Mouse (Mus musculus): ENCODE results near the gene Fgfr2. TPM values are rescaled to one million over a fixed set of nuclear protein-coding genes. Genes with fewer than 3 reads are reported as not detected.
A peak's percentile ranks its signal among the peaks of the same experiment; 100 is the strongest.

Fgfr2 gene
- polyA plus RNA-seq, 1 experiment from 2014 or later: not detected

- Histone ChIP-seq H3K4me3 (ENCODE audit: inconsistent target) (no peak overlapping the region), H3K79me2 (ENCODE audit: inconsistent target) (no peaks in the 10 kb centered on the region), H3K36me3 (ENCODE audit: inconsistent target) (no peaks in the 10 kb centered on the region), H3K27ac (no peak overlapping the region)
- 100% methylated on average over 1 of the region's 1 CpGs for WGBS (ENCODE audit: missing documents)
Observed at GRCm38 (mm10) chr7:132328648-132329047, 794.5 kb downstream of the Fgfr2 start.

GRCm38 (mm10) chr7:132325549-132326331 lies 797.4 kb downstream of the Fgfr2 start:
- Histone ChIP-seq H3K27ac (no peak overlapping the region), H3K79me2 (ENCODE audit: inconsistent target) (no peaks in the 10 kb centered on the region), H3K36me3 (ENCODE audit: inconsistent target) (no peaks in the 10 kb centered on the region), H3K4me3 (ENCODE audit: inconsistent target) (no peak overlapping the region)
- 33% methylated on average over 5 of the region's 5 CpGs for WGBS (ENCODE audit: missing documents)

GRCm38 (mm10) chr7:132323430-132323829 lies 799.7 kb downstream of the Fgfr2 start:
- Histone ChIP-seq H3K79me2 (ENCODE audit: inconsistent target) (no peaks in the 10 kb centered on the region), H3K36me3 (ENCODE audit: inconsistent target) (no peaks in the 10 kb centered on the region), H3K27ac (no peak overlapping the region), H3K4me3 (ENCODE audit: inconsistent target) (no peak overlapping the region)
- 24% methylated on average over 5 of the region's 5 CpGs for WGBS (ENCODE audit: missing documents)

GRCm38 (mm10) chr7:132321392-132321958 lies 801.7 kb downstream of the Fgfr2 start:
- no peak overlapping the region for H3K27ac ChIP-seq
- H3K79me2 ChIP-seq (ENCODE audit: inconsistent target): no peaks in the 10 kb centered on the region
- no peaks in the 10 kb centered on the region for H3K36me3 ChIP-seq (ENCODE audit: inconsistent target)
- WGBS (ENCODE audit: missing documents): 93% methylated on average over 2 of the region's 2 CpGs
- no peak overlapping the region for H3K4me3 ChIP-seq (ENCODE audit: inconsistent target)

- Histone ChIP-seq H3K4me3 (ENCODE audit: inconsistent target) (peak within 1 kb of the TSS; percentile 36), H3K79me2 (ENCODE audit: inconsistent target) (no peaks in the 10 kb centered on the region), H3K27ac (no peak within 1 kb of the TSS), H3K36me3 (ENCODE audit: inconsistent target) (no peaks in the 10 kb centered on the region)
- WGBS (ENCODE audit: missing documents): 1% methylated on average over 34 of the region's 34 CpGs
Observed at GRCm38 (mm10) chr7:132317036-132317541, 806.1 kb downstream of the Fgfr2 start, which contains the start of gene Chst15. Gene Chst15, minus strand, starts transcription at chr7:132317228.

GRCm38 (mm10) chr7:132316101-132317035 lies 806.8 kb downstream of the Fgfr2 start:
- no peaks in the 10 kb centered on the region for H3K36me3 ChIP-seq (ENCODE audit: inconsistent target)
- no peaks in the 10 kb centered on the region for H3K79me2 ChIP-seq (ENCODE audit: inconsistent target)
- no peak overlapping the region for H3K27ac ChIP-seq
- H3K4me3 ChIP-seq (ENCODE audit: inconsistent target): peak overlapping the region; percentile 36; the same call in 1 of the 2 replicates
- under 1% methylated on average over 76 of the region's 79 CpGs for WGBS (ENCODE audit: missing documents)

- Histone ChIP-seq H3K27ac (no peak overlapping the region), H3K4me3 (ENCODE audit: inconsistent target) (peak overlapping the region; percentile 18; the same call in 1 of the 2 replicates), H3K79me2 (ENCODE audit: inconsistent target) (no peaks in the 10 kb centered on the region), H3K36me3 (ENCODE audit: inconsistent target) (no peaks in the 10 kb centered on the region)
- 5% methylated on average over 51 of the region's 51 CpGs for WGBS (ENCODE audit: missing documents)
Observed at GRCm38 (mm10) chr7:132315149-132316091, 807.7 kb downstream of the Fgfr2 start.

- H3K4me3 ChIP-seq (ENCODE audit: inconsistent target): no peak overlapping the region
- WGBS (ENCODE audit: missing documents): 35% methylated on average over 8 of the region's 8 CpGs
- no peak overlapping the region for H3K27ac ChIP-seq
- H3K36me3 ChIP-seq (ENCODE audit: inconsistent target): no peaks in the 10 kb centered on the region
- no peaks in the 10 kb centered on the region for H3K79me2 ChIP-seq (ENCODE audit: inconsistent target)
Observed at GRCm38 (mm10) chr7:132312396-132312795, 810.8 kb downstream of the Fgfr2 start.

GRCm38 (mm10) chr7:132308537-132309191 lies 814.5 kb downstream of the Fgfr2 start:
- no peaks in the 10 kb centered on the region for H3K79me2 ChIP-seq (ENCODE audit: inconsistent target)
- no peaks in the 10 kb centered on the region for H3K36me3 ChIP-seq (ENCODE audit: inconsistent target)
- WGBS (ENCODE audit: missing documents): 92% methylated on average over 5 of the region's 5 CpGs
- H3K4me3 ChIP-seq (ENCODE audit: inconsistent target): no peak overlapping the region
- no peak overlapping the region for H3K27ac ChIP-seq

- Histone ChIP-seq H3K36me3 (ENCODE audit: inconsistent target) (no peaks in the 10 kb centered on the region), H3K27ac (no peak overlapping the region), H3K79me2 (ENCODE audit: inconsistent target) (no peaks in the 10 kb centered on the region), H3K4me3 (ENCODE audit: inconsistent target) (no peak overlapping the region)
- WGBS (ENCODE audit: missing documents): 50% methylated on average over 6 of the region's 6 CpGs
Observed at GRCm38 (mm10) chr7:132307722-132308271, 815.4 kb downstream of the Fgfr2 start.

GRCm38 (mm10) chr7:132306671-132307412 lies 816.3 kb downstream of the Fgfr2 start:
- H3K27ac ChIP-seq: no peak overlapping the region
- no peak overlapping the region for H3K4me3 ChIP-seq (ENCODE audit: inconsistent target)
- WGBS (ENCODE audit: missing documents): 96% methylated on average over 7 of the region's 8 CpGs
- no peaks in the 10 kb centered on the region for H3K79me2 ChIP-seq (ENCODE audit: inconsistent target)
- no peaks in the 10 kb centered on the region for H3K36me3 ChIP-seq (ENCODE audit: inconsistent target)

GRCm38 (mm10) chr7:132305492-132306375 lies 817.4 kb downstream of the Fgfr2 start:
- Histone ChIP-seq H3K79me2 (ENCODE audit: inconsistent target) (no peaks in the 10 kb centered on the region), H3K4me3 (ENCODE audit: inconsistent target) (no peak overlapping the region), H3K27ac (no peak overlapping the region), H3K36me3 (ENCODE audit: inconsistent target) (no peaks in the 10 kb centered on the region)
- 84% methylated on average over 5 of the region's 5 CpGs for WGBS (ENCODE audit: missing documents)

Data from macrophage (primary cell).